Mouse (Mus musculus): ENCODE results near the gene Sh2d3c. TPM values are rescaled to one million over a fixed set of nuclear protein-coding genes. Genes with fewer than 3 reads are reported as not detected.
A peak's percentile ranks its signal among the peaks of the same experiment; 100 is the strongest.

The Sh2d3c gene
- polyA plus RNA-seq, 1 experiment from 2014 or later = 17.0 TPM

DNA sequence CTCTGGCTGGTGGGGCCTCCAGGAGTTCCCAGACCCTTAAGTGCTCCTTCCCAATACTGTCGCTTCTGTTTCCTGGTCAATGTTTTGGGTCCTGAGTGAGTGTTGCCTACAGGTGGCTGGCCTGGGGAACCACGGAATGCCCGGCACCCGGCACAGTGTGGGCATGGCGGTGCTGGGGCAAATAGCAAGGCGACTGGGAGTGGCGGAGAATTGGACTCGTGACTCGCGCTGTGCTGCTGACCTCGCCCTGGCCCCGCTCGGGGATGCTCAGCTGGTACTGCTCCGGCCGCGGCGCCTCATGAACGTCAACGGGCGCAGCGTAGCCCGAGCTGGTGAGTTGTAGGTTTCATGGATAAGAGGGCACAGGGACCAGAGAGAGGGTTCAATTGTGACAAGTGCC lies 55.3 kb downstream of the Sh2d3c start:
- 19% methylated on average over 22 of the region's 22 CpGs for WGBS
- no peak overlapping the region for H3K27ac ChIP-seq
- no peaks in the 10 kb centered on the region for H3K36me3 ChIP-seq
- peak overlapping the region; percentile 53 for H3K4me3 ChIP-seq (replicated peaks)
- no peaks in the 10 kb centered on the region for H3K9me3 ChIP-seq
- no peak for ATAC-seq (ENCODE audit: insufficient number of reproducible peaks, insufficient read depth, low FRiP score, low TSS enrichment, low read depth)
- H3K4me1 ChIP-seq (replicated peaks) = peaks cover 15% of the 10 kb centered on the region
- peaks cover 6% of the 10 kb centered on the region for H3K27me3 ChIP-seq
- H3K4me2 ChIP-seq = peak overlapping the region; percentile 80
- H3K9ac ChIP-seq (replicated peaks) = peak overlapping the region; percentile 57

- Histone ChIP-seq H3K9me3 (no peaks in the 10 kb centered on the region), H3K27me3 (peaks cover 6% of the 10 kb centered on the region), H3K4me3 (replicated peaks) (no peak overlapping the region), H3K4me2 (no peak overlapping the region), H3K36me3 (no peaks in the 10 kb centered on the region), H3K4me1 (replicated peaks) (peaks cover 15% of the 10 kb centered on the region), H3K9ac (replicated peaks) (no peak overlapping the region), H3K27ac (no peak overlapping the region)
- 82% methylated on average over 6 of the region's 6 CpGs for WGBS
- ATAC-seq (ENCODE audit: insufficient number of reproducible peaks, insufficient read depth, low FRiP score, low TSS enrichment, low read depth) = no peak
Observed at GRCm38 (mm10) chr2:32778081-32778480, 57.2 kb downstream of the Sh2d3c start.

- ATAC-seq (ENCODE audit: insufficient number of reproducible peaks, insufficient read depth, low FRiP score, low TSS enrichment, low read depth) = no peak
- Histone ChIP-seq H3K27ac (no peak overlapping the region), H3K4me3 (replicated peaks) (no peak overlapping the region), H3K4me1 (replicated peaks) (peaks cover 18% of the 10 kb centered on the region), H3K4me2 (no peak overlapping the region), H3K9me3 (no peaks in the 10 kb centered on the region), H3K36me3 (no peaks in the 10 kb centered on the region), H3K9ac (replicated peaks) (no peak overlapping the region), H3K27me3 (peaks cover 6% of the 10 kb centered on the region)
- WGBS = 23% methylated on average over 8 of the region's 8 CpGs
Observed at GRCm38 (mm10) chr2:32779131-32779530, 58.3 kb downstream of the Sh2d3c start.

DNA sequence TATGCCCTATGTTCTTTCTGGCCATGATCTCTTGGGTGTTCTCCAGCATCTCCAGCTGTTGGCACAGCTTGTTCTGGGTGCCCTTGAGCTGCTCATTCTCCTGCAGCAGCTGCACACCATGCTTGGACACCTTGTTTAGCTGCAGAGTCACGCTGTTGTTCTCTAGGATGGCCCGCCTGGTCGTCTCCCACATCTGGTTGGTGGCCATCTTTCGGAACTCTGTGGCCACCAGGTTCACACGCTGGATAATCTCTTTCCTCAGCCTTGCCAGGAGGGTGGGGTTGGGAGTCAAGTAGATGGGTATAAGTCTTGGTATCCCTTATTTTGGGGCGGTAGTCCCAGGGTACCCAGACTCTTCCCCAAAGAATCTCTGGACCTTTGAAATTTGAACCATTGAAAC lies 58.9 kb downstream of the Sh2d3c start:
- H3K27ac ChIP-seq = no peak overlapping the region
- H3K36me3 ChIP-seq = no peaks in the 10 kb centered on the region
- H3K9ac ChIP-seq (replicated peaks) = no peak overlapping the region
- H3K4me2 ChIP-seq = no peak overlapping the region
- WGBS = 91% methylated on average over 6 of the region's 6 CpGs
- no peak for ATAC-seq (ENCODE audit: insufficient number of reproducible peaks, insufficient read depth, low FRiP score, low TSS enrichment, low read depth)
- H3K27me3 ChIP-seq = peaks cover 6% of the 10 kb centered on the region
- H3K4me1 ChIP-seq (replicated peaks) = peaks cover 20% of the 10 kb centered on the region
- no peak overlapping the region for H3K4me3 ChIP-seq (replicated peaks)
- H3K9me3 ChIP-seq = no peaks in the 10 kb centered on the region

DNA sequence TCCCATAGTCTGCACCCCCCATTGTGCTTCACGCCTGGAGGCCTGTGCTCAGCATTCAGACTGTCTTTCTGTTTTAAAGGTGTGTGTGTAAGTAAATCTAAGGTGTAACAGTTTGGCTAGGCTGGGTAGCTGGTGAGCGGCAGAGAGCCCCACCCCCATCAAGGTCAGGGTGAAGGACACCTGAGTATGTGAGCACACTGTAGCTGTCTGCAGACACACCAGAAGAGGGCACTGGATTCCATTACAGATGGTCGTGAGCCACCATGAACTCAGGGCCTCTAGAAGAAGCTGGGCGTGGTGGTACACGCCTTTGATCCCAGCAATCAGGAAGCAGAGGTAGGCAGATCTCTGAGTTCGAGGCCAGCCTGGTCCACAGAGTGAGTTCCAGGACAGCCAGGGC lies 60.9 kb downstream of the Sh2d3c start:
- Histone ChIP-seq H3K36me3 (no peaks in the 10 kb centered on the region), H3K9me3 (no peaks in the 10 kb centered on the region), H3K4me3 (replicated peaks) (no peak overlapping the region), H3K4me2 (no peak overlapping the region), H3K4me1 (replicated peaks) (peaks cover 6% of the 10 kb centered on the region; the same call in 1 of the 2 replicates), H3K27me3 (peaks cover under 1% of the 10 kb centered on the region; the same call in 1 of the 2 replicates), H3K27ac (no peak overlapping the region), H3K9ac (replicated peaks) (no peak overlapping the region)
- ATAC-seq (ENCODE audit: insufficient number of reproducible peaks, insufficient read depth, low FRiP score, low TSS enrichment, low read depth) = no peak
- 76% methylated on average over 6 of the region's 6 CpGs for WGBS

GRCm38 (mm10) chr2:32784048-32784681 lies 63.3 kb downstream of the Sh2d3c start, which contains the start of gene Cfap157:
Gene Cfap157 (minus strand): TSS chr2:32784428.
- H3K9me3 ChIP-seq = no peaks in the 10 kb centered on the region
- H3K36me3 ChIP-seq = no peaks in the 10 kb centered on the region
- no peaks in the 10 kb centered on the region; the same call in 1 of the 2 replicates for H3K27me3 ChIP-seq
- ATAC-seq (ENCODE audit: insufficient number of reproducible peaks, insufficient read depth, low FRiP score, low TSS enrichment, low read depth) = no peak
- H3K27ac ChIP-seq = 0 out of 2 replicates have a peak within 1 kb of the TSS, but pooled peaks have one; percentile 9
- no peak within 1 kb of the TSS for H3K4me3 ChIP-seq (replicated peaks)
- H3K4me1 ChIP-seq (replicated peaks) = peaks cover 6% of the 10 kb centered on the region; the same call in 1 of the 2 replicates
- H3K9ac ChIP-seq (replicated peaks) = no peak within 1 kb of the TSS
- no peak within 1 kb of the TSS for H3K4me2 ChIP-seq
- 58% methylated on average over 4 of the region's 4 CpGs for WGBS

DNA sequence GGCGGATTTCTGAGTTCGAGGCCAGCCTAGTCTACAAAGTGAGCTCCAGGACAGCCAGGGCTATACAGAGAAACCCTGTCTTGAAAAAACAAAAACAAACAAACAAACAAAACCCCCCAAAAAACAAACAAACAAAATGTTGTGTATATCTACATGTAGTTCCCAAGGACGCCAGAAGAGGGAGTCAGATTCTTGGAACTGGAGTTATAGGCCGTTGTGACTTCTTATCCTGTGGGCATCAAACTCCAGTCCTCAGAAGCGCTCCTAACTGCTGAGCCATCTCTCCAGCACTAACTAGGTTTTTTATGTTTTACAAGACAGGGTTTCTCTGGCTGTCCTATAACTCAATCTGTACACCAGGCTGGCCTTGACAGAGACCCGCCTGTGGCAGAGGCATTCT lies 66.3 kb downstream of the Sh2d3c start:
- 50% methylated on average over 6 of the region's 6 CpGs for WGBS
- Histone ChIP-seq H3K9me3 (no peaks in the 10 kb centered on the region), H3K4me2 (no peak overlapping the region), H3K9ac (replicated peaks) (no peak overlapping the region), H3K36me3 (0 out of 2 replicates have a peak, but pooled peaks cover 5% of the 10 kb centered on the region), H3K27me3 (no peaks in the 10 kb centered on the region), H3K27ac (no peak overlapping the region), H3K4me3 (replicated peaks) (no peak overlapping the region), H3K4me1 (replicated peaks) (peaks cover 6% of the 10 kb centered on the region; the same call in 1 of the 2 replicates)
- no peak for ATAC-seq (ENCODE audit: insufficient number of reproducible peaks, insufficient read depth, low FRiP score, low TSS enrichment, low read depth)

DNA sequence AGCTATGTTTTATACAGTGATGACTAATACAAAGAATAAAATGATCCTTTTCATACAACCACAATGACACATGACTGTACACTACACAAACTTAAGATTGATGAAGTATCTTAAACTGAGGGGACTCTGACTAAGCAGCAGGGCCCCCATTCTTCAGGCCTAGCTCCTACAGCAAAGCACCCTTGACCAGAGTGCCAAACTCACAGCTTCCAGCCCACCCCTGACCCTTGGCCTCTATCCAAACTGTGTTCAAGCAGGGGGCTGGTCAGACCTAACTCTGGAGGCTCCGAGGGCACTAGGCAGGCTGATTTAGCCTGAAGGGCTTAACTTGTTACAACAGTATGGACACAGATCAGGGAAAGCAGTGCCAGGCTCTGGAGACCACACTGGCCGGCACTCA lies 67.7 kb downstream of the Sh2d3c start:
- Histone ChIP-seq H3K36me3 (peaks cover 5% of the 10 kb centered on the region; the same call in 1 of the 2 replicates), H3K27ac (no peak overlapping the region; the same call in 1 of the 2 replicates), H3K9me3 (no peaks in the 10 kb centered on the region), H3K27me3 (no peaks in the 10 kb centered on the region), H3K4me3 (replicated peaks) (no peak overlapping the region), H3K4me2 (no peak overlapping the region), H3K4me1 (replicated peaks) (peaks cover 6% of the 10 kb centered on the region; the same call in 1 of the 2 replicates), H3K9ac (replicated peaks) (no peak overlapping the region)
- no peak for ATAC-seq (ENCODE audit: insufficient number of reproducible peaks, insufficient read depth, low FRiP score, low TSS enrichment, low read depth)
- WGBS = 49% methylated on average over 2 of the region's 2 CpGs

- Histone ChIP-seq H3K9me3 (no peaks in the 10 kb centered on the region), H3K27me3 (no peaks in the 10 kb centered on the region), H3K27ac (no peak overlapping the region), H3K36me3 (peaks cover 30% of the 10 kb centered on the region), H3K9ac (replicated peaks) (no peak overlapping the region), H3K4me3 (replicated peaks) (no peak overlapping the region), H3K4me1 (replicated peaks) (no peaks in the 10 kb centered on the region), H3K4me2 (no peak overlapping the region)
- ATAC-seq (ENCODE audit: insufficient number of reproducible peaks, insufficient read depth, low FRiP score, low TSS enrichment, low read depth) = no peak
- 84% methylated on average over 6 of the region's 6 CpGs for WGBS
Observed at GRCm38 (mm10) chr2:32791297-32791696, 70.4 kb downstream of the Sh2d3c start.

- Histone ChIP-seq H3K9me3 (no peaks in the 10 kb centered on the region), H3K4me2 (no peak overlapping the region), H3K9ac (replicated peaks) (no peak overlapping the region), H3K36me3 (peaks cover 69% of the 10 kb centered on the region), H3K4me3 (replicated peaks) (no peak overlapping the region), H3K4me1 (replicated peaks) (no peaks in the 10 kb centered on the region), H3K27me3 (no peaks in the 10 kb centered on the region), H3K27ac (no peak overlapping the region)
- no peak for ATAC-seq (ENCODE audit: insufficient number of reproducible peaks, insufficient read depth, low FRiP score, low TSS enrichment, low read depth)
- WGBS = 88% methylated on average over 13 of the region's 13 CpGs
Observed at GRCm38 (mm10) chr2:32795748-32796418, 75.0 kb downstream of the Sh2d3c start.

GRCm38 (mm10) chr2:32798251-32798962 lies 77.6 kb downstream of the Sh2d3c start:
- ATAC-seq (ENCODE audit: insufficient number of reproducible peaks, insufficient read depth, low FRiP score, low TSS enrichment, low read depth) = no peak
- Histone ChIP-seq H3K36me3 (peaks cover 76% of the 10 kb centered on the region), H3K4me2 (no peak overlapping the region), H3K27me3 (no peaks in the 10 kb centered on the region), H3K9me3 (no peaks in the 10 kb centered on the region), H3K4me1 (replicated peaks) (no peaks in the 10 kb centered on the region), H3K9ac (replicated peaks) (no peak overlapping the region), H3K27ac (no peak overlapping the region), H3K4me3 (replicated peaks) (no peak overlapping the region)
- 61% methylated on average over 10 of the region's 10 CpGs for WGBS

Data from limb, embryonic 12.5 days (tissue).